Mouse (Mus musculus): Measurements from ENCODE around the gene Thada.
"Not testable (repeated sequence)": the region's sequence is repeated elsewhere in the genome, so short reads cannot be mapped to it uniquely, and the experiment has no call there.

Thada gene

DNA sequence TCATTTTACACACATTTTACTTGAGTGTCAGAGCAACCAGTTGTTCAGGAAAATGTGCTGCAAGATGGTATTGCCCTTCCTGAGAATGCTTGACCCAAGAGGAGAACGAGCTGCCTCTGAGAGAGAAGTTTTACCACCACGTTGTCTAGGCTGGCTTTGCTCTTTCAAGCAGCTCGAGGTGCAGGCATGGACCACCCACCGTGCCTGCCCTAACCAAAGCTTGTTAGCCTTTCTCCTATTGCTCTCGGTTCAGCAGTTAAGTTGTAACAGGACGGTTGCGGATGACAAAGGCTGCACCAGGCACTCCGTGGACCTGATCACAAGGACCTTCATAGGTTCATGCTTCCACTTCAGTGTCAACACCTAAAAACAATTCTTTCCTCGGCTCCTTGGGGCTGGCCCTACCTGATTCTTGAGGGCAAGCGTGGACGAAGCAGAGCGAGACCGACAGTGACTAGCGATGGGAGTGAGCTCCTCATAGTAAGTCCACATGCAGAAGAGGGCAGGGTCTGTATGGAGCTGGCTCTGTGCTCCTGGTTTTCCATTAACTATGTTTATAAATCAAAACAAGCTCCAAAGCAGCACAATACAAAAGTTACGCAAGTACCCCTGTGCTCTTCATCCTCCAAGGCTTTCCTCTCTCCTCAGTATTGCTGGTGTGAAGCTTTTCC, 241.7 kb downstream of the Thada start:
- in situ Hi-C loops (cut with MboI, MseI): no loop called here

DNA sequence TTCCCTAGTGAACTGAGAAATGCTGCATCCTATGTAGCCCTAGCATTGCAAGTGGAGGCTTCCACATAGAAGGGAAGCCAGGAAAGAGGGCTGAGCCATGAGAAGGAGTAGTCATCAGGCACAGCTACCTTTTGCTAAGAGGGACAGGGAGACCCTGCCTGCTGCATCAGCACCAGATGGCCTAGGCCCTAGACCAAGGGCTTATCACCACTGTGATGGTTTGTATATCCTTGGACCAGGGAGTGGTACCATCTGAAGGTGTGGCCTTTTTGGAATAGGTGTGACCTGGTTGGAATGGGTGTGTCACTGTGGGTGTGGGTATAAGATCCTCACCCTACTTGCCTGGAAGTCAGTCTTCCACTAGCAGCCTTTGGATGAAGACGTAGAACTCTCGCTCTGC, 247.2 kb downstream of the Thada start:
- in situ Hi-C loops (cut with MboI, MseI): not testable (repeated sequence)

DNA sequence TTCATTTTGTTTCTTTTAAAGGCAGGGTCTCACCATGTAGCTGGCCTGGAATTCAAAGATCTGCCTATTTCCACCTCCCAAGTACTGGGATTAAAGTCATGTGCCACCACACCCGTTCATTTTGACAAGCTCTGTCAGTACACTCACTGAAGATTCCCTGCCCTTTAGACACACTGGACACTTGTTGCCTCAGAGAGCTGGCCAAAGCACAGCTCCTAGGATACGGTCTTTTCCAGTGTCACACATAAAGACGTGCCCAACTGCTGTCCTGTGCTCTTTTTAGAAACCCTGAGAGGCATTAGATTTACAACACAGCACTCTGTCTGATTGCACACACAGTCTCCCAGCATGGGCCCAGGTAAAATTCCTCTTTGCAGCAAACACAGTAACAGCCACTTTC, 248.3 kb downstream of the Thada start:
- in situ Hi-C loops (cut with MboI, MseI): no loop called here

DNA sequence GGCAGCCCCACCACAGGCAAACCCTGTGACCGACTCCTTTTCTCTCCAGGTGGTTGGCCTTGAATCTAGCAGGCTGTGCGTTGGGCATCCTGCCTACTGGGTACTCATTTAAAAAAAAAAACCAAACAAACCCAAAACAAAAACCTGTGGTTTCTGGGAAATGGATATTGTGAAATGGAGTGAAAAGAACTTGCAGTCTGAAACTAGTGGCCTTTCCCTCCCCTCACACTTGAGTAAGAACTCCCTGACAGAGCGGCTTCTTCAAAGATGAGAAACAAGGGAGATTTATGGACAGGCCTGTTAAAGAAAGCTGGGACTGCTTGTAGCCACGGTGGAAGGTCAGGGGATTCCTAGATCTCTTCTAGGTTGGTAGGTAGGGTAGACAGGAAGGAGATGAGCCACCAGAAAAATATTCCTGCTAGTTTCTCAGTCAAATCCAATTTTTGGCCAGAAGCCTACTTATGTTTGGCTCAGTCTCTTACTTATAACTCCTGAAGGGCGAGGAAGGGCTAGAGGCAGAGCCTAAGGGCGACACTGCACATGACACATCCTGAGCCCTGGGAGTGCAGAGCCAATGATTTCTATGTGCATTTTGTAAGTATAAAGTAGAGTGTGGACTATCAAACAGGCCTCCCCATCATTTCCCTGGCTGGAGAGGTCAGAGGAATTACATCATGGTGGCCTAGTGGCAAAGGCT, 250.6 kb downstream of the Thada start:
- in situ Hi-C loops (cut with MboI, MseI): no loop called here

DNA sequence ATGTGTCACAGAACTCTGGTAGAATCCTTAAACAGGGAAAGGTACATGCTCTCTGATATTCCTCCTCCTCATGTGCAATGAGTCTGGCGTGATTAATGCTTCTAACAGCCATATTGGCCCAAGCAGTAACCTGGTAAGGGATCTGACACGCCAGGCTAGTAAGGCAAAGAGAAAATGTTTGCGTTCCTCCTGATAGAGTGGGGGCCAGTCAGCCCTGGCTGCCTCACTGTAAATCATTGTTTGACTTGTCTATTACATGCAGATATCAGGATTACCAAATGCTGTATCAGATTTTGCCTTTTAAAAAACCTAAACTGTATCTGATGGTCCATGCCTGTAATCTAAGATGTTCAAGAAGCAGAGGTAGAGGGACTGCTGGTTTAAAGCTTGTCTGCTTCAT, 252.5 kb downstream of the Thada start:
- in situ Hi-C loops (cut with MboI, MseI): no loop called here

DNA sequence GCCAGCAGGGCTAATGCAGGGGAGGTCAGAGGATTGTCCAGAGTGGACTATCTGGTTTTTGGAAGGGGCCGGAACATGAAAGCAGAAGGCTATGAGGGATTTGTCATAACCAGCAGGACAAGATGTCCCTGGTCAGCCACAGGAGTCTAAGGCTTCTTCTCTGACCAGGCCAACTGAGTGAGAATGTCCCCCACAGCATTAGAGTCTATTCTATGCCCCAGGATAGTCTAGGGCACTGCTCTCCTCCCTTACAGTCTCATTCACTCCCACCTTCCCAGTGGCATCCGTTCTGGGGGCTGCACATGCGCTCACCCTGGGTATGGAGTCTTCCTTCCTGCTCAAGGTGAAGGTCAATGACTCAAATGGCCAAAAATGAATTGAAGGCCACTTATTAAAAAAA, 258.4 kb downstream of the Thada start:
- in situ Hi-C loops (cut with MboI, MseI): no loop called here

DNA sequence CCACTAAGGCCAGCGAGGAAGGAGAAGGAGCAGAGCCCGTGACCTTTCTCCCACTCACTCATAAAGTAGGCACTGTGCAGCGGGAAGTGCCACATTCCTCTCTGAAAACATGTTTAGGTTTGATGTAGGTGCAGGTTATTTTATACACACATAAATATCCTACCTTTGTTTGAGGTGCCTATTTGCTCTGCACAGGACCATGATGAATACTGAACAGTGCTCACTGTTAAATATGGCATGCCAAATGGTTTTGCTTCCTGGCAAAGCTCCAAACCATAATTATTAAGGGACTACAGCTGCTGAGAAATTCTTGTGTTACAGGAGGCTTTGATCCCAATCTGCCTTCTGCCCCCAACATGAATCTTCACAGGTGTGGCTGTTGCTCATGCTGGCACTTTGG, 259.8 kb downstream of the Thada start:
- in situ Hi-C loops (cut with MboI, MseI): no loop called here

DNA sequence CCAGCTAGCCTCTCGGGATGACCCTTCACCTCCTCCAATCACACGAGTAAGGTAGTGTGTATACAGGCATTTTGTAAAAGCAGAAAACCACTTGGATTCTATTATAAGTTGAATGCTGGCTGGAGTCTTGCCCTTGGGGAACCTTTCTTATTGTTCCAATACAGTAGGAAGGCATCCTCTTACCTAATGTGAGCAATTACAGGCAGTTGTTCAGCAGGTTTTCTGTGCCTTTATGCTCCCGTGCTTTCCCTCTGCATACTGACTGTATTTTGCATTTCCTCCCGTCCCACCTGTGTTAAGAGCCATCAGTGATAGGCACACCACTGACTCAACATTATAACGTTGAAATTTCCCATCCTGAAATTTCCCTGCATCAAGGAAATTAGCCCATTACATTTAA, 261.0 kb downstream of the Thada start:
- in situ Hi-C loops (cut with MboI, MseI): no loop called here

DNA sequence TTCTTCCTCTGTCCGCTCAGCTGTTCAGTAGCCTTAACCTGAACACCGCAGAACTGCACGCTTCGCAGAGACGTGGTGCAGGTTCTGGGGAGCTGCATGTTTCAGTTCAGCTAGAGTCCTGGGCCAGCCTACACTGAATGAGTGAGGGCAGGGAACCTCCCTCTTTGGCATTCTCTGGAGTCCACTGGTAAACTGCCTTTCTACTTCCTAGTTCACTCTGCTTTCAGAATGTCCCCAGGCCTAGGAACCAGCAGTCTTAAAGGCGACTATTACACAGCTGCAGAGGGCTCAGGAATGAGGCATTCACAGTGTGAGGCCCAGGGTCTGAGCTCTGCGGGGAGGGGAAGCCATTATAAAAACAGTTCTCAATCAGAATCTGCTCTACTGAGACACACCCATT, 262.7 kb downstream of the Thada start:
- in situ Hi-C loops (cut with MboI, MseI): no loop called here

DNA sequence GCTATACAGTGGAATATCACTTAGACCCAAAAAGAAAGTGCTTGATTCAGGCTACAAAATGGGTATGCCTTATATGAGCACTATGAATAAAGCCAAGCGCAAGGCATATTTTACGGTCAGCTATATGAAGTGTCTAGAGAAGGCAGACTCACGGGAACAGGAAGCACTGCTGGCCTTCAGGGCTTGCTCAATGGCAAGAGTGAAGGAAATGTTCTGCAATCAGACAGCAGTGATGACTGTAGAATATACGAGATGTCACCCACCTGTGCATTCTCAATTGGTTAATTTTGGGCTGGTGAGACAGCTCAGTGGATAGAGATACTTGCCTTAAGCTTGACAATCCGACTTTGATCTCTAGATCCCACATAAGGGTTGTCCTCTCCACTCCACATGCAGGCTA, 264.8 kb downstream of the Thada start:
- in situ Hi-C loops (cut with MboI, MseI): no loop called here

DNA sequence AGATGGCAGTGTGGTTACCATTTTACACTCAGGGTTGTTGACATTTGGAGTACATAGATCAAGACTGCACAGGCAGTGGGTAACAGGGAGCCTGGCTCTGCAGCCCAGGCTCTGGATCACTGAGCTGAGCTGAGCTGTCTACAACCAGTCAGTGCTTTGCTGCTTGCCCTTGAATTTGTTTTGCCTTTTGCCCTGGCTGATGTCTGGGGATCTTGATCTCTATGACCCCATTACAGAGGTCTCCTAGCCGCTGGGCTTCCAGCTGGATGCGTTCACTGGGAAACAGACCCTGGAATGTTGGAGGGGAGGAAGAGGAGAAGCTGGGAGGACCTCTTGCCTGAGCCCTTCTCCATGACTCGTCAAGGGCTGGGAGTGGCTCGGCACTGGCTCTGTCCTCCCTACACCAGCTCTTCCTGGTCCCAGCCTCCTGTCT, 268.1 kb downstream of the Thada start:
- in situ Hi-C loops (cut with MboI, MseI): loop anchor here (10.0 kb wide), 1 partner anchor 193 kb away; no protein-coding TSS in a partner anchor

DNA sequence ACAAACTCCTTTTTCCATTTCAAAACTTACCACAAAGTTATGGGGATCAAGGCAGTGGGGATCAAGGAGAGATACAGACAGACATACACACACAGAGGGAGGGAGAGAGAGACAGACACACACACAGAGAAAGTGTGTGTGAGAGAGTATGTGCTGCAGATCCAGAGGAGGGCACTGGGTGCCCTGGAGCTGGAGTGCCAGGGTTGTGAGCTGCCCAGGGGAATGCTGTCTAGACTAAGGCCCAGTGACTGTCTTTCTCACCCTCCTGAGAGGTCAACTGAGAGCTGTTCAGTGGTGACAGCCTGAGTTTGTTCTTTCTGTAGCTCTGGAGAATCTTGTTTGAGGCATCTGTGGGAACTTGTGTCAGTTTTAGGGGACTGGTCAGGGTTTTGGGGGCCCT, 269.7 kb downstream of the Thada start:
- in situ Hi-C loops (cut with MboI, MseI): loop anchor here (10.0 kb wide), 1 partner anchor 192 kb away; no protein-coding TSS in a partner anchor

DNA sequence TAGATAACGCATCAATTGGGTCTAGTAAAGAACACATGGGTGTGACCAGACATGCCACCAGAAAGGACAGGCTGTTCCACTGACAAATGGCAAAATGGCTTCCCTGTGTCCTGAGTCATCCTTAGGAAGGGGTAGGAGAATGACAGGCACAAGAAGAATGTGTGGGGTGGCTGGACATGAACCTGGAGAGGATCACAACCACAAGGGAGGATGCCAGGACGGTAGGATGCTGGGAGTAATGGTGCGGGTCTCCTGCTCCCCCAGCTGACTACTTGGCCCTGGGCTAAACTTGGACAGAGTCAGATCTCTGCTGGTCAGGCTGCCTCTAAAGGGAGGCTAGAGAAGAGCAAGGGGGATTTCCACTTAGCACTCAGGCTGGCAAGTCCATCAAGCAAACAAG, 270.2 kb downstream of the Thada start:
- in situ Hi-C loops (cut with MboI, MseI): loop anchor here (10.0 kb wide), 1 partner anchor 191 kb away; no protein-coding TSS in a partner anchor

DNA sequence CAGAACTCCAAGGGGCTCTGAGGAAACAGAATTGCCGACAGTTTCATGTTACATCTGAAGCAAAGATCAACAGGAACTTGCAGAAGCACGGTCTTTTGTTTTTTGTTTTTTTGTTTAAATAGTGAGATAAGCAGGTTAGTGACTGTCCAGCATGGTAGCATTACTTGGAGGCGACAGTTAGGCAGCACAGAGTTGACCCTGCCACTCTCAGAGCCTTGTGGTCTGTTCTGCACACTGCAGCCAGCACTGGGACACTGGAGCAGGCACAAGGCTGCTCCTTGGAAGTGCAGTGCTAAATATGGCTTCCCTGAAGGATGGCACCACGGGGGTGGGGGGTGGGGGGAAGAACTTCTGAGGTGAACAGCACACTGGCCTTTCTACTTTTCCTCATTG, 271.0 kb downstream of the Thada start:
- in situ Hi-C loops (cut with MboI, MseI): loop anchor here (10.0 kb wide), 1 partner anchor 190 kb away; no protein-coding TSS in a partner anchor

DNA sequence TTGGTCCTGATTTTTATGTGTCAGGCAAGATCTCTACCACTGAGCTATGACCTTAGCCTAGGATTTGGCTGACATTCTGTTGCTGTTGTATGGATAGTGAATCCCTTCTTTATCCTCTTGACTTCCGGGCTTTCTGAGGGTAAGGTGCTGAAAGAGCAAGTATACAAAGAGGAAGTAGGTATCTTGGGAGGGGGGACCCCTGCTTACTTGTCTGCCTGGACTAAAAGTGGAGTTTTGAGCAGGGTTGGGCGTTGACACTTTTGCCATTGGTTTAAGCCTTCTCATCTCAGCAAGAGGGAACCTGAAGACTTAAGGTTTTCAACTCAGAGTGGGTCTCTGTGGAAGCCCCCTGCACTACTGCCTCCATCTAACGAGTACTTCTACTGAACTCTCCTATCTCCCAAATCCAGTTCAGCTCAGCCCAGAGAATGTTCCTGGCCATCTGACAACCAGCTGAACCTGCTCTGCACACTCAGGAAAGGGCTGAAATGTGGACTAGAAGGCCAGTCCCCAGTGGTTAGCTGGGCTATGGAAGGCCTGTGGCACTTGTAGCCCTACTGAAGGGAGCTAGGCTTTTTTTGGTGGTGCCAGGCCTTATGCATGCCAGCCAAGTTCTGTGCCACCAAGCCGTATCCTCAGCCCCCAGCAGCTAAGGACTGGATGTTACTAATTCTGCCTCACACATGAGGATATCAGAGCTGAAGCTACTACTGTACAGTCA, 271.6 kb downstream of the Thada start:
- in situ Hi-C loops (cut with MboI, MseI): loop anchor here (5.0 to 10.0 kb wide), 3 partner anchors 190 to 322 kb away; no protein-coding TSS in a partner anchor

DNA sequence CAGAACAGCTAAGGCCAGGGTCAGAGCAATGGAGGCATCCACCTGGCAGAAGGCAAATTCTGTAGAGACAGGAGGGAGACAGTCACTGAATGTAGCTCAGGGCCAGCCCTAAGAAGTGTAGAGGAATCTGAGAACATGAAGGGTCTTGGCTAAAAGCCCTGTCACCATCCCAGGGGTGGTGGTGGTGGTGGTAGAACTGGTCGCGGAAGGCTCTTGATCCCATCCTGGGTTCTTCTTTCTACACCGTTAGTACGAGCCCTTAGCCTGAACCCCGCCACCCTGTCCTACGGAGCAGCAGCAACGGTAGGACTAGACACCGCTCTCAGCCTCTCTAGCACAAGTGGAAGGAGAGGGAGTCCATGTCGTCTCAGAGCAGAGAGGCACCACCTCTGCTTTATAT, 272.6 kb downstream of the Thada start:
- in situ Hi-C loops (cut with MboI, MseI): loop anchor here (5.0 to 10.0 kb wide), 3 partner anchors 189 to 321 kb away; no protein-coding TSS in a partner anchor

DNA sequence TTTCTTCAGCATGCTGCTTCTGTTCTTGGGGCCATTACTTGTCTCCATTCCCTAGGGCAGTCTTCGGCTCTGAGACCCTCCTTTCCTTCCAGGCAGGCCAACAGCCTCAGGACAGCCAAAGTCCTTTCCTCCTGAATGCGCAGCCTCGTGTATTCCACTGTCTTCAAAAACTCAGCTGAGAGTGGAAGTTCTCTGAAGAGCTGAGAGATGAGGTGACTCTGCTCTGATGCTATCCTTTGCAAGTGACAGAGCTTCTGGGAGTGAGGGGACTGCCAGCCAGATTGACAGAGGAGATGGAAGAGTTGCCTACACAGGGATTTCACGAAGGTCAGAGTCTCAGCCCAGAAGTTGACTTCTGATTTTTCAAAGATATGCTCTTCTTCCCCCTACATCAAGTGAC, 274.1 kb downstream of the Thada start:
- in situ Hi-C loops (cut with MboI, MseI): loop anchor here (5.0 to 10.0 kb wide), 3 partner anchors 187 to 320 kb away; no protein-coding TSS in a partner anchor

DNA sequence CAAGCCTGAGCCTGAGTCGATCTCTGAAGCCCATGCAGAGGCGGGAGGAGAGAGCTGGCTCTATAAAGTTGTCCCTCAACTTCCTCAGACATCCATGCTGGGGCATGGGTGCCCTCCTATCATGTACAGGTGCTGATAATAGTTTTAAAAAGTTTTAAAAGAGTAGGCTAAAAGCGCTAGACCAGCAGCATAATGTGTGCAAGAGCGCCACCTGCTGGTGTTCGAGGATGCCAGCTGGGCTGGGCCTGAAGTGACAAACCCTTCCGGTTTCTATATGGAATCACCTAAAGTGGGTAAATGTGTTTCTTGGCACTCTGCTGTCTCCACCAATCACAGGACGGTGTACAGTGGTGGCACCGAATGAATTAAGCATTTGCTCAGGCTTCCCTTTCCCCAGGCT, 275.1 kb downstream of the Thada start:
- in situ Hi-C loops (cut with MboI, MseI): loop anchor here (5.0 to 10.0 kb wide), 3 partner anchors 186 to 319 kb away; no protein-coding TSS in a partner anchor

DNA sequence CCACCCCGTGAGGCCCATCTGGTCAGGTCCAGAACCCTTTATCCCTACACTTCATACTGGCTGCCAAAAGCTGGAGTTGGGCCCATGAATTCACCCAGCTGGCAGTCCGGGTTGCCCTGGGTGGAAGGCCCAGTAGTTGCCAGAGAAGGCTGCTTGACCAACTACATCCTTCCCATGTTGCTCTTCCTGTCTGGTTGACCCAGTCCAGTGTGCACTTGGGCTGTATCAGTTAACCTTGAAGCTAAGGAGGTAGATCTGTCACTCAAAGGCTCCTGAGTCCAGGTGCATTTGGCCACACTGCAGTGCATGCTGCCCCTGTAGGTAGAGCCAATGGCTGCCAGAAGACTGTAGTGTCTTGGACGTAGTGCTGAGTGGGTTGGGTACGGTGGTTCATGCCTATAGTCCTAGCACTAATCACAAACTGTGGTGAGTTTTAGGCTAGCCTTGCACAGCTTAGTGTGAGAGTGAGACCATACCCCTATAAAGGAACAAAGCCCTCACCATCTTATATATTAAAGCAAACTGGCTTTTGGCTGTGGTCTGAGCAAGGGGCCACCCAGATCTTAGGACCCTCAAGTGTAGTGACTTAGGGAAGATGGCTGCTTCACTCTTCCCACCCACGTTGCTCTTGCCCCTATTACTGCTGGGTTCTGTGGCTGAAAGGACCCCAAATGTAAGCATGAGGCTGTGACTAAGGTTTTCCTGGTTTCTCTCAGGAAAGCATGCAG, 276.7 kb downstream of the Thada start:
- in situ Hi-C loops (cut with MboI, MseI): loop anchor here (5.0 to 10.0 kb wide), 2 partner anchors 164 to 1508 kb away; no protein-coding TSS in a partner anchor

DNA sequence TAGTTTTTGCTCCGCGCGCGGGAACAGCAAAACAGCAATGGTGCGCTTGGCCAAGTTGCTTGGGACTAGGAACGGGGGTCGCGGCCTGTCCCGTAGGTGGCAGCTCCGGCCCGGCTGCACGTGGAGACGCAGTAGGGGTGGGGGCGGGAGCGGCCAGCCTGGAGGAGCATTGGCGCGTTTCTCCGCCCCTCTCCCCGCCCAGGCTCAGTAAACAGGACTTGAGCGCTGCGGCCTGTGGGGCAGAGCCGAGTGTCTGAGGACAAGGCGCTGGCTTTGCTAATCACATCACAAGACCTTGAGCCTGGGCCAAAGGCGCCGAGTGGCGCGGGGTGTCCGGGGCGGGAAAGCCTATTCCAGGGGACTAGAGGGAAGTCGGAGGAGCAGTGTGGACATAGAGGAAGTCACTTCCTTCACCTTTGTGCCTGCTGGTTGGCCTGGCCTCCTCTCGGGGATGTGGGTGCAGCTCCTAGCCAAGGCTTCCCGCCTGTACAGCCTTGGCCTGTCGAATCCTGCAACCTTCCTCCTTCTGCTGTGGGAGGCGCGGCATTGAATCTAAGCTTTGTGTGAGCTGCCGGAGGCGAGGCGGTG, 277.5 kb downstream of the Thada start:
- in situ Hi-C loops (cut with MboI, MseI): loop anchor here (5.0 to 10.0 kb wide), 2 partner anchors 164 to 1509 kb away; no protein-coding TSS in a partner anchor
